Mouse (Mus musculus) lung, embryonic 14.5 days (tissue): ENCODE results near the gene Gng12. TPM values are rescaled to one million over a fixed set of nuclear protein-coding genes. Genes with fewer than 3 reads are reported as not detected.
A peak's percentile ranks its signal among the peaks of the same experiment; 100 is the strongest.

Experiments used
- ATAC-seq: fragments of 200-750 bp; cut with Nextera tagmentation; 2 replicates; pipeline ENCODE4 v1.8.0; 2017; ENCODE audit warnings: mild to moderate bottlenecking, moderate TSS enrichment, moderate library complexity; ENCODE audit not compliant: insufficient read depth
- DNase-seq: peaks from one replicate; pipeline ENCODE4 v3.0.0-alpha.2; 2015
- H3K27ac ChIP-seq: fragments of 300-500 bp; sonication (generic); 2 replicates; pipeline ENCODE4 v1.5.1; 2014; ENCODE audit warnings: low read depth, mild to moderate bottlenecking, moderate library complexity
- H3K27me3 ChIP-seq: fragments of 300-500 bp; sonication (generic); 2 replicates; pipeline ENCODE4 v1.6.1; 2014; ENCODE audit warnings: low read length, control low read depth; ENCODE audit not compliant: insufficient read depth
- H3K36me3 ChIP-seq: fragments of 300-500 bp; sonication (generic); 2 replicates; pipeline ENCODE4 v1.6.1; 2014; ENCODE audit warnings: control low read depth; ENCODE audit not compliant: insufficient read depth
- H3K4me1 ChIP-seq: fragments of 300-500 bp; sonication (generic); 2 replicates; pipeline ENCODE4 v1.6.1; 2014; ENCODE audit warnings: antibody characterized with exemption, control low read depth; ENCODE audit not compliant: insufficient read depth
- H3K4me2 ChIP-seq: fragments of 300-500 bp; sonication (generic); 2 replicates; pipeline ENCODE4 v1.6.1; 2014; ENCODE audit warnings: mild to moderate bottlenecking
- H3K4me3 ChIP-seq: fragments of 300-500 bp; sonication (generic); 2 replicates; pipeline ENCODE4 v1.5.1; 2014; ENCODE audit warnings: low read depth, low read length
- H3K9ac ChIP-seq: fragments of 300-500 bp; sonication (generic); 2 replicates; pipeline ENCODE4 v1.6.1; 2014
- H3K9me3 ChIP-seq: fragments of 300-500 bp; sonication (generic); 2 replicates; pipeline ENCODE4 v1.6.1; 2016; ENCODE audit warnings: low read depth, low read length, control low read depth
- CTCF ChIP-seq: IDR thresholded peaks from 2 replicates; pipeline ENCODE4 v1.5.1; 2016; ENCODE audit warnings: antibody characterized with exemption, low read depth
- WGBS: fragments of 180-500 bp; shearing (Covaris S2); extraction: QIAGEN DNeasy Blood & Tissue Kit; methylation state at CpG from one replicate; pipeline ENCODE4 v1.1.7; 2014; 5-methylcytosine and 5-hydroxymethylcytosine counted together
- polyA plus RNA-seq: library from polyadenylated mRNA; unstranded; fragments of >200 nt; fragmentation: Nextera tagmentation; extraction: Ambion mirVana; gene quantifications from 2 replicates; pipeline ENCODE4 v1.2.1, GENCODE M21; 2014

The Gng12 gene
- polyA plus RNA-seq, 1 experiment from 2014 or later = 119 TPM

DNA sequence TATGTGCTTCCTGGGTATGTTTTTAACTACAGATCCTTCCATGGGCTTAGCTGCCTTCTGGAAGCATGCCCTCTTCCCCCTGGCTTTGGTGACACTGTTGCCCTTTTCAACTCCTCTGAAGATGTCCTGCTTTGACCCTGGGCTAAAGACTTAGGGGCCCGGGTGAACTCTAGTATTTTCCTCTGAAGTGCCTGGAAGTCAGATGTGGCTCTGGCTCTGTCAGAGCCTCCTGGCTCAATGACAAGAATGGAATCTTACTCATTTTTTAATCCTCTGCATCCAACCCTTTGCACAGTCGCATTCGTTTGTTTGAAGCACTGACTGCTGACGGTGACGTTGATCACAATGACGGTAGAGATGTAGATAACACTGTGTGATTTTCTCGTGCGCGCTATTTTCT lies 96.0 kb downstream of the Gng12 start:
- H3K27me3 ChIP-seq = no peaks in the 10 kb centered on the region
- H3K4me2 ChIP-seq = no peak overlapping the region
- WGBS = 24% methylated on average over 9 of the region's 9 CpGs
- 0 out of 2 replicates have a peak, but pooled peaks cover 6% of the 10 kb centered on the region for H3K4me1 ChIP-seq
- H3K9me3 ChIP-seq = no peaks in the 10 kb centered on the region
- H3K27ac ChIP-seq = no peak overlapping the region
- no peak overlapping the region for H3K4me3 ChIP-seq
- ATAC-seq = peak; percentile 62; the same call in 1 of the 2 replicates
- H3K9ac ChIP-seq = no peak overlapping the region; the same call in 1 of the 2 replicates
- peak; percentile 66 for DNase-seq
- TF ChIP-seq CTCF = no peak
- H3K36me3 ChIP-seq = no peaks in the 10 kb centered on the region

DNA sequence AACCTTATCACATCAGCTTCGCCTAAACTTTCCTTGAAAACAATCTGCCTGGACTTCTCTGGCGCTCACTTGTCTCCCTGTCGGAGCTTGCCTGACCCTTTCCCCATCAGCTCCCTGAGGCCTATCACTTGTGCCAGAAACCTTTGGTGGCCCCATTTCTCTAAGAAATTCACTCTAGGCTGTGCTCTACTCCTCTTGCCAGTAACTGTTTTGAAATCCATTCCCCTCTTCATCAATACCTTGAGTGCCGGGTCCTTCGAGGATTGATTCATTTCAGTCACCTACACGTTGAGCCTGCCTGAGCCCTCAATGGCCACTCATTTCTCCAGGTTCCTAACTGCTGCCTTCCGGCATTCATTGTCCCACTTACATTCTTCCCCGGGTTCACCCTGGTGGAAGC lies 96.6 kb downstream of the Gng12 start:
- H3K4me3 ChIP-seq = no peak overlapping the region
- no peak overlapping the region for H3K4me2 ChIP-seq
- ATAC-seq (0 out of 2 replicates have a peak, but pooled peaks have one; percentile 50), DNase-seq (no peak)
- 60% methylated on average over 8 of the region's 8 CpGs for WGBS
- no peak overlapping the region for H3K27ac ChIP-seq
- no peaks in the 10 kb centered on the region for H3K36me3 ChIP-seq
- H3K9ac ChIP-seq = no peak overlapping the region
- 0 out of 2 replicates have a peak, but pooled peaks cover 6% of the 10 kb centered on the region for H3K4me1 ChIP-seq
- no peaks in the 10 kb centered on the region for H3K27me3 ChIP-seq
- TF ChIP-seq CTCF = no peak
- H3K9me3 ChIP-seq = no peaks in the 10 kb centered on the region

GRCm38 (mm10) chr6:66994981-66995380 lies 98.8 kb downstream of the Gng12 start:
- ATAC-seq (no peak), DNase-seq (no peak)
- Histone ChIP-seq H3K27me3 (no peaks in the 10 kb centered on the region), H3K27ac (no peak overlapping the region), H3K9ac (no peak overlapping the region), H3K9me3 (no peaks in the 10 kb centered on the region), H3K4me2 (no peak overlapping the region), H3K4me3 (no peak overlapping the region), H3K4me1 (0 out of 2 replicates have a peak, but pooled peaks cover 6% of the 10 kb centered on the region), H3K36me3 (no peaks in the 10 kb centered on the region)
- WGBS = 90% methylated on average over 8 of the region's 8 CpGs
- TF ChIP-seq CTCF = no peak

DNA sequence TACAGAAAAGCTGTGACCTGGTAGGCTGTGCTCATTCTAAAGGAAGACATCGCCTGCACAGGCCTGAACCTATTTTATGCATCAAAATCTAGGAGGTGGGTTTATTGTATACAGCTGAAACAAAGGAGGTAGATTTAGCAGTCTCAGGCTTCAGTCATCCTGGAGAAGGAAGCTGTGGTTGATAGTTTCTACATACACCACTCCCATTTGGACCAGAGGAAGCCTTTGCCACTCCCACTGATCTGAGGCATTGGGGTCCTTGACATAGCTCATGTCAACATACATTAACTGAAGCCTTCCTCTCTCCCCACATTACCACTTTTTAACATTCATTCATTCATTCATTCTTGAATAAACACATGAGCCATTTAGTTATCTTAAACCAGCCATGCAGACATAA lies 99.6 kb downstream of the Gng12 start:
- 0 out of 2 replicates have a peak, but pooled peaks cover 6% of the 10 kb centered on the region for H3K4me1 ChIP-seq
- H3K9ac ChIP-seq = no peak overlapping the region
- DNase-seq (no peak), ATAC-seq (no peak)
- 97% methylated on average over 1 of the region's 1 CpGs for WGBS
- no peaks in the 10 kb centered on the region for H3K9me3 ChIP-seq
- no peak for TF ChIP-seq CTCF
- H3K4me3 ChIP-seq = no peak overlapping the region
- no peaks in the 10 kb centered on the region for H3K36me3 ChIP-seq
- H3K4me2 ChIP-seq = no peak overlapping the region
- no peaks in the 10 kb centered on the region for H3K27me3 ChIP-seq
- H3K27ac ChIP-seq = no peak overlapping the region

GRCm38 (mm10) chr6:66996257-66996656 lies 100.1 kb downstream of the Gng12 start:
- Histone ChIP-seq H3K36me3 (no peaks in the 10 kb centered on the region), H3K4me1 (0 out of 2 replicates have a peak, but pooled peaks cover 6% of the 10 kb centered on the region), H3K4me2 (no peak overlapping the region), H3K27me3 (no peaks in the 10 kb centered on the region), H3K9me3 (no peaks in the 10 kb centered on the region), H3K27ac (no peak overlapping the region), H3K9ac (no peak overlapping the region), H3K4me3 (no peak overlapping the region)
- 59% methylated on average over 1 of the region's 1 CpGs for WGBS
- no peak for TF ChIP-seq CTCF
- DNase-seq (no peak), ATAC-seq (no peak)

- DNase-seq = no peak
- Histone ChIP-seq H3K4me2 (no peak overlapping the region), H3K4me1 (no peaks in the 10 kb centered on the region), H3K27ac (no peak overlapping the region), H3K27me3 (no peaks in the 10 kb centered on the region), H3K9ac (no peak overlapping the region), H3K4me3 (no peak overlapping the region), H3K9me3 (no peaks in the 10 kb centered on the region), H3K36me3 (no peaks in the 10 kb centered on the region)
- TF ChIP-seq CTCF = no peak
- 91% methylated on average over 2 of the region's 2 CpGs for WGBS
- ATAC-seq = no peak
Observed at GRCm38 (mm10) chr6:66998645-66999044, 102.4 kb downstream of the Gng12 start.

- no peaks in the 10 kb centered on the region for H3K9me3 ChIP-seq
- H3K27ac ChIP-seq = no peak overlapping the region
- no peaks in the 10 kb centered on the region for H3K4me1 ChIP-seq
- no peak overlapping the region for H3K4me3 ChIP-seq
- no peak overlapping the region for H3K9ac ChIP-seq
- ATAC-seq (no peak), DNase-seq (no peak)
- no peaks in the 10 kb centered on the region for H3K27me3 ChIP-seq
- H3K36me3 ChIP-seq = no peaks in the 10 kb centered on the region
- no peak overlapping the region for H3K4me2 ChIP-seq
- TF ChIP-seq CTCF = no peak
Observed at GRCm38 (mm10) chr6:66999800-67000199, 103.6 kb downstream of the Gng12 start.

GRCm38 (mm10) chr6:67009888-67010287 lies 113.7 kb downstream of the Gng12 start:
- ATAC-seq = no peak
- Histone ChIP-seq H3K9ac (no peak overlapping the region), H3K27me3 (no peaks in the 10 kb centered on the region), H3K4me1 (no peaks in the 10 kb centered on the region), H3K9me3 (no peaks in the 10 kb centered on the region), H3K36me3 (no peaks in the 10 kb centered on the region), H3K27ac (no peak overlapping the region), H3K4me3 (no peak overlapping the region), H3K4me2 (no peak overlapping the region)
- 87% methylated on average over 3 of the region's 3 CpGs for WGBS
- DNase-seq = no peak
- no peak for TF ChIP-seq CTCF
